8 mouse cellular contexts compared by ENCODE assay signal in genomic region chr17:56829795-56830194, GRCm38 (mm10). TPM values are rescaled to one million over a fixed set of nuclear protein-coding genes. Genes with fewer than 3 reads are reported as not detected.
A peak's percentile ranks its signal among the peaks of the same experiment; 100 is the strongest.
DNase-seq lines count a peak whose midpoint lies in the region; ATAC-seq and TF ChIP-seq lines count a peak whose summit lies in the region.

No protein-coding gene starts in this region.

- H3K27me3 ChIP-seq in lung, embryonic 15.5 days = peaks cover 23% of the 10 kb centered on the region
- no peaks in the 10 kb centered on the region for H3K27me3 ChIP-seq in heart, embryonic 15.5 days
- H3K27me3 ChIP-seq in liver, embryonic 13.5 days = 0 out of 2 replicates have a peak, but pooled peaks cover 8% of the 10 kb centered on the region
- H3K27me3 ChIP-seq in testis, adult 2 months (ENCODE audit: control insufficient read depth, insufficient read depth, low read length) = no peaks in the 10 kb centered on the region

- peak overlapping the region; percentile 52; the same call in 1 of the 2 replicates for H3K9ac ChIP-seq in lung, embryonic 15.5 days
- peak overlapping the region; percentile 69 for H3K9ac ChIP-seq in heart, embryonic 15.5 days
- peak overlapping the region; percentile 91 for H3K9ac ChIP-seq in liver, embryonic 13.5 days

- no peaks in the 10 kb centered on the region for H3K36me3 ChIP-seq in lung, embryonic 15.5 days
- no peaks in the 10 kb centered on the region for H3K36me3 ChIP-seq in heart, embryonic 15.5 days
- no peaks in the 10 kb centered on the region for H3K36me3 ChIP-seq in liver, embryonic 13.5 days
- no peaks in the 10 kb centered on the region for H3K36me3 ChIP-seq in testis, adult 2 months (ENCODE audit: control insufficient read depth, insufficient read depth, low read length)

- no peaks in the 10 kb centered on the region for H3K9me3 ChIP-seq in lung, embryonic 15.5 days
- no peaks in the 10 kb centered on the region for H3K9me3 ChIP-seq in heart, embryonic 15.5 days (replicated peaks)
- H3K9me3 ChIP-seq in liver, embryonic 13.5 days (replicated peaks) = no peaks in the 10 kb centered on the region

- H3K4me2 ChIP-seq in lung, embryonic 15.5 days = peak overlapping the region; percentile 91
- H3K4me2 ChIP-seq in heart, embryonic 15.5 days = peak overlapping the region; percentile 94
- H3K4me2 ChIP-seq in liver, embryonic 13.5 days = peak overlapping the region; percentile 91

- no peak for DNase-seq in lung, postnatal 14 days
- DNase-seq in embryo, embryonic 10 days (ENCODE audit: low spot score) = peak; percentile 51
- DNase-seq in liver, embryonic 13.5 days = no peak
- no peak for DNase-seq in right cerebral cortex, adult 2 months (ENCODE audit: low spot score in 2 of 2)

- no peak overlapping the region for H3K27ac ChIP-seq in lung, embryonic 15.5 days
- no peak overlapping the region for H3K27ac ChIP-seq in heart, embryonic 15.5 days
- peak overlapping the region; percentile 95 for H3K27ac ChIP-seq in liver, embryonic 13.5 days
- H3K27ac ChIP-seq in testis, adult 2 months (ENCODE audit: control insufficient read depth, insufficient read depth, low read depth, low read length) = peak overlapping the region; percentile 87

- TF ChIP-seq POLR2A in testis, adult 2 months (IDR thresholded peaks at IDR 0.05; ENCODE audit: control insufficient read depth, low read depth, low read length) = no peak

- ATAC-seq in lung, embryonic 15.5 days (ENCODE audit: borderline replicate concordance, extremely low read depth, low FRiP score, low TSS enrichment) = no peak
- ATAC-seq in heart, embryonic 15.5 days (replicated peaks; ENCODE audit: insufficient number of reproducible peaks, insufficient read depth, low FRiP score, low read depth) = no peak
- ATAC-seq in liver, embryonic 13.5 days (ENCODE audit: low read depth) = no peak
- ATAC-seq in frontal cortex, adult (ENCODE audit: low TSS enrichment) = no peak

- under 1% methylated on average over 27 of the region's 27 CpGs for WGBS in lung, embryonic 15.5 days
- WGBS in heart, embryonic 15.5 days = 1% methylated on average over 27 of the region's 27 CpGs
- WGBS in liver, embryonic 13.5 days (ENCODE audit: insufficient replicate concordance) = under 1% methylated on average over 27 of the region's 27 CpGs

- peak overlapping the region; percentile 72 for H3K4me3 ChIP-seq in lung, embryonic 15.5 days
- peak overlapping the region; percentile 80 for H3K4me3 ChIP-seq in heart, embryonic 15.5 days
- peak overlapping the region; percentile 88 for H3K4me3 ChIP-seq in liver, embryonic 13.5 days (replicated peaks)
- H3K4me3 ChIP-seq in testis, adult 2 months (ENCODE audit: control insufficient read depth, low read depth, low read length) = peak overlapping the region; percentile 80

- peaks cover 17% of the 10 kb centered on the region for H3K4me1 ChIP-seq in lung, embryonic 15.5 days
- H3K4me1 ChIP-seq in heart, embryonic 15.5 days (replicated peaks) = peaks cover 21% of the 10 kb centered on the region
- H3K4me1 ChIP-seq in liver, embryonic 13.5 days (replicated peaks) = peaks cover 65% of the 10 kb centered on the region
- H3K4me1 ChIP-seq in testis, adult 2 months (ENCODE audit: control insufficient read depth, insufficient read depth, low read length) = peaks cover 15% of the 10 kb centered on the region

- no peak for TF ChIP-seq CTCF in testis, adult 2 months (IDR thresholded peaks at IDR 0.05; ENCODE audit: control insufficient read depth, insufficient read depth, insufficient replicate concordance, low read depth, low read length)

RNA-seq across cellular contexts. Expression of gene Rfx2, which starts 1.0 kb away (rescaled TPM):
- 5.2 and 6.0 TPM in 2 replicates for polyA plus RNA-seq in lung, embryonic 15.5 days (2015; fragmentation: Nextera tagmentation; extraction: Ambion mirVana)
- polyA plus RNA-seq in heart, embryonic 15.5 days (2015; fragmentation: Nextera tagmentation; extraction: Ambion mirVana) = 4.8 and 6.3 TPM in 2 replicates
- polyA plus RNA-seq in liver, embryonic 13.5 days (2015; fragmentation: Nextera tagmentation; extraction: Ambion mirVana) = 10.1 and 10.7 TPM in 2 replicates
- 312 and 332 TPM in 2 replicates for polyA plus RNA-seq in testis, adult 2 months (2012; rRNA removed)

RNA-seq across cellular contexts. Expression of gene Acsbg2, which starts 44.5 kb away (rescaled TPM):
- not detected in 2 replicates for polyA plus RNA-seq in lung, embryonic 15.5 days (2015; fragmentation: Nextera tagmentation; extraction: Ambion mirVana)
- polyA plus RNA-seq in heart, embryonic 15.5 days (2015; fragmentation: Nextera tagmentation; extraction: Ambion mirVana) = not detected in 2 replicates
- not detected in 2 replicates for polyA plus RNA-seq in liver, embryonic 13.5 days (2015; fragmentation: Nextera tagmentation; extraction: Ambion mirVana)
- polyA plus RNA-seq in testis, adult 2 months (2012; rRNA removed) = 166 TPM in 2 replicates

RNA-seq across cellular contexts. Expression of gene 1700061G19Rik, which starts 45.5 kb away (rescaled TPM):
- 0.23 and 0.35 TPM in 2 replicates for polyA plus RNA-seq in lung, embryonic 15.5 days (2015; fragmentation: Nextera tagmentation; extraction: Ambion mirVana)
- 0.30 and 0.43 TPM in 2 replicates for polyA plus RNA-seq in heart, embryonic 15.5 days (2015; fragmentation: Nextera tagmentation; extraction: Ambion mirVana)
- polyA plus RNA-seq in liver, embryonic 13.5 days (2015; fragmentation: Nextera tagmentation; extraction: Ambion mirVana) = 0.03 and 0.08 TPM in 2 replicates
- polyA plus RNA-seq in testis, adult 2 months (2012; rRNA removed) = 157 and 164 TPM in 2 replicates

RNA-seq across cellular contexts. Expression of gene Prr22, which starts 59.7 kb away (rescaled TPM):
- 1.0 and 1.2 TPM in 2 replicates for polyA plus RNA-seq in lung, embryonic 15.5 days (2015; fragmentation: Nextera tagmentation; extraction: Ambion mirVana)
- 0.92 and 1.1 TPM in 2 replicates for polyA plus RNA-seq in heart, embryonic 15.5 days (2015; fragmentation: Nextera tagmentation; extraction: Ambion mirVana)
- polyA plus RNA-seq in liver, embryonic 13.5 days (2015; fragmentation: Nextera tagmentation; extraction: Ambion mirVana) = 0.45 and 0.61 TPM in 2 replicates
- polyA plus RNA-seq in testis, adult 2 months (2012; rRNA removed) = 158 and 194 TPM in 2 replicates

Comparison
In these comparisons a context has a peak if more than half of its experiments do, and no peak if none do; other contexts are left out.
1. H3K27ac ChIP-seq: peak in liver, embryonic 13.5 days (single experiment) and testis, adult 2 months (single experiment); none in lung, embryonic 15.5 days (single experiment) and heart, embryonic 15.5 days (single experiment).
2. RNA of gene Rfx2, which starts 1.0 kb away (polyA plus RNA-seq): 312 to 332 TPM in testis, adult 2 months; 10.1 to 10.7 TPM in liver, embryonic 13.5 days, 5.2 to 6.0 TPM in lung, embryonic 15.5 days and 4.8 to 6.3 TPM in heart, embryonic 15.5 days; every median in the first group is over 10 times any median in the second.
3. RNA of gene Acsbg2, which starts 44.5 kb away (polyA plus RNA-seq): 166 TPM in testis, adult 2 months; not detected in heart, embryonic 15.5 days, not detected in lung, embryonic 15.5 days and not detected in liver, embryonic 13.5 days; every median in the first group is over 100 times any median in the second.
4. RNA of gene 1700061G19Rik, which starts 45.5 kb away (polyA plus RNA-seq): 157 to 164 TPM in testis, adult 2 months; 0.30 to 0.43 TPM in heart, embryonic 15.5 days, 0.23 to 0.35 TPM in lung, embryonic 15.5 days and 0.03 to 0.08 TPM in liver, embryonic 13.5 days; every median in the first group is over 100 times any median in the second.
5. Peak in every context shown above with its lines, with median percentiles within 50 percentile points of each other: H3K4me2 ChIP-seq, H3K4me3 ChIP-seq and H3K9ac ChIP-seq.